Mouse (Mus musculus): ENCODE results near the gene Vmn1r173. TPM values are rescaled to one million over a fixed set of nuclear protein-coding genes. Genes with fewer than 3 reads are reported as not detected.
"Not testable (repeated sequence)": the region's sequence is repeated elsewhere in the genome, so short reads cannot be mapped to it uniquely, and the experiment has no call there.

The Vmn1r173 gene
- not detected in 2 replicates for polyA plus RNA-seq (2015; fragmentation: Nextera tagmentation; extraction: Ambion mirVana)

DNA sequence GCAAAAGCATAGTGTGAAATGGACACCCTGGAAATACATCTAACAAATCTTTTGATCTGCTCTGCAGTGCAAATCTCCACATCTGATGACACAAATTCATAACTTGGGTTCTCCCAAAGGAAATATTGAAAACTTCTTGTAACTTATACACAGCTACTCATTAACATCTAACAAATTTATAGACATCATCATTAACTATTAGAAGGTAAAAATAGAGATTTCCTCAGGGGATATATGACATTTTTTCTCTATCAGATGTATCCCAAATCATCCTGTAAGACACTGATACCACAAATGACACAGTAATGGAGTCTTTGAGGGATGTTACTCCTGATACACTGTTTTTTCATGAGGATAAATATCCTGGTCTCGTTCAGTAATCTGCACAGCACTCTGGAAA is at the start of gene Vmn1r173:
Gene Vmn1r173 (plus strand): TSS at position 301 of the 400 bp plus-strand sequence.
- not testable (repeated sequence) for H3K9ac ChIP-seq; H3K36me3 ChIP-seq (replicated peaks); H3K4me3 ChIP-seq; H3K9me3 ChIP-seq; H3K4me2 ChIP-seq; ATAC-seq (replicated peaks); H3K27ac ChIP-seq; H3K27me3 ChIP-seq (replicated peaks); H3K4me1 ChIP-seq
- WGBS, result 49% methylated on average over 1 of the region's 1 CpGs

DNA sequence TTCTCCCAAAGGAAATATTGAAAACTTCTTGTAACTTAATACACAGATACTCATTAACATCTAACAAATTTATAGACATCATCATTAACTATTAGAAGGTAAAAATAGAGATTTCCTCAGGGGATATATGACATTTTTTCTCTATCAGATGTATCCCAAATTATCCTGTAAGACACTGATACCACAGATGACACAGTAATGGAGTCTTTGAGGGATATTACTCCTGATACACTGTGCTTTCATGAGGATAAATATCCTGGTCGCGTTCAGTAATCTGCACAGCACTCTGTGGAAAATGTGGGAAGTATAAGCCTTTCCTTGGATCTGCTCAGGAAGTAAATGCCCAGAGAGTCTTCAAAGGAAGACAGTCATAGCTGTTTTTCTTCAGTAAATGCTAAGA is 42.5 kb upstream of the Vmn1r173 start, which contains the start of gene Vmn1r172:
Gene Vmn1r172 (plus strand): TSS at position 301 of the 400 bp plus-strand sequence.
- Histone ChIP-seq H3K4me1 (no peaks in the 10 kb centered on the region), H3K4me2 (no peak within 1 kb of the TSS), H3K4me3 (no peak within 1 kb of the TSS), H3K27me3 (replicated peaks) (no peaks in the 10 kb centered on the region), H3K9me3 (0 out of 2 replicates have a peak, but pooled peaks cover 3% of the 10 kb centered on the region), H3K36me3 (replicated peaks) (no peaks in the 10 kb centered on the region), H3K9ac (no peak within 1 kb of the TSS), H3K27ac (no peak within 1 kb of the TSS)
- WGBS, result 63% methylated on average over 2 of the region's 2 CpGs
- ATAC-seq (replicated peaks), result no peak

DNA sequence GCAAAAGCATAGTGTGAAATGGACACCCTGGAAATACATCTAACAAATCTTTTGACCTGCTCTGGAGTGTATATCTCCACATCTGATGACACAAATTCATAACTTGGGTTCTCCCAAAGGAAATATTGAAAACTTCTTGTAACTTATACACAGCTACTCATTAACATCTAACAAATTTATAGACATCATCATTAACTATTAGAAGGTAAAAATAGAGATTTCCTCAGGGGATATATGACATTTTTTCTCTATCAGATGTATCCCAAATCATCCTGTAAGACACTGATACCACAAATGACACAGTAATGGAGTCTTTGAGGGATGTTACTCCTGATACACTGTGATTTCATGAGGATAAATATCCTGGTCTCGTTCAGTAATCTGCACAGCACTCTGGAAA is 51.5 kb downstream of the Vmn1r173 start, which contains the start of gene Vmn1r174:
Gene Vmn1r174 (plus strand): TSS at position 301 of the 400 bp plus-strand sequence.
- H3K4me1 ChIP-seq; H3K4me3 ChIP-seq; H3K36me3 ChIP-seq (replicated peaks); H3K4me2 ChIP-seq; H3K27ac ChIP-seq; H3K9ac ChIP-seq; H3K27me3 ChIP-seq (replicated peaks); H3K9me3 ChIP-seq; ATAC-seq (replicated peaks): not testable (repeated sequence)
- 54% methylated on average over 1 of the region's 1 CpGs for WGBS

Other genes starting within 250 kb of the Vmn1r173 start
- not detected in 2 replicates for gene Vmn1r167, start 193.5 kb upstream of the Vmn1r173 start, polyA plus RNA-seq (2015; fragmentation: Nextera tagmentation; extraction: Ambion mirVana)
- gene Vmn1r168, start 161.0 kb upstream of the Vmn1r173 start, polyA plus RNA-seq (2015; fragmentation: Nextera tagmentation; extraction: Ambion mirVana), result not detected in 2 replicates
- not detected in 2 replicates for gene Vmn1r169, start 125.2 kb upstream of the Vmn1r173 start, polyA plus RNA-seq (2015; fragmentation: Nextera tagmentation; extraction: Ambion mirVana)
- gene Vmn1r170, start 94.5 kb upstream of the Vmn1r173 start, polyA plus RNA-seq (2015; fragmentation: Nextera tagmentation; extraction: Ambion mirVana), result not detected in 2 replicates
- gene Vmn1r171, start 70.0 kb upstream of the Vmn1r173 start, polyA plus RNA-seq (2015; fragmentation: Nextera tagmentation; extraction: Ambion mirVana), result not detected in 2 replicates
- gene Vmn1r172, start 42.4 kb upstream of the Vmn1r173 start, polyA plus RNA-seq (2015; fragmentation: Nextera tagmentation; extraction: Ambion mirVana), result not detected in 2 replicates
- gene Vmn1r174, start 51.6 kb downstream of the Vmn1r173 start, polyA plus RNA-seq (2015; fragmentation: Nextera tagmentation; extraction: Ambion mirVana), result not detected in 2 replicates
- not detected in 2 replicates for gene Vmn1r175, start 109.9 kb downstream of the Vmn1r173 start, polyA plus RNA-seq (2015; fragmentation: Nextera tagmentation; extraction: Ambion mirVana)
- not detected in 2 replicates for gene Vmn1r176, start 136.7 kb downstream of the Vmn1r173 start, polyA plus RNA-seq (2015; fragmentation: Nextera tagmentation; extraction: Ambion mirVana)
- gene Vmn1r177, start 165.7 kb downstream of the Vmn1r173 start, polyA plus RNA-seq (2015; fragmentation: Nextera tagmentation; extraction: Ambion mirVana), result not detected in 2 replicates
- gene Vmn1r178, start 191.3 kb downstream of the Vmn1r173 start, polyA plus RNA-seq (2015; fragmentation: Nextera tagmentation; extraction: Ambion mirVana), result not detected in 2 replicates
- not detected in 2 replicates for gene Vmn1r179, start 226.3 kb downstream of the Vmn1r173 start, polyA plus RNA-seq (2015; fragmentation: Nextera tagmentation; extraction: Ambion mirVana)
- not detected in 2 replicates for gene Vmn1r180, start 249.9 kb downstream of the Vmn1r173 start, polyA plus RNA-seq (2015; fragmentation: Nextera tagmentation; extraction: Ambion mirVana)

All from midbrain, embryonic 15.5 days (tissue).